Mouse (Mus musculus) retina, postnatal 7 days (tissue): Measurements from ENCODE around the gene Mllt11.
A peak's percentile ranks its signal among the peaks of the same experiment; 100 is the strongest.

Experiments used
- DNase-seq: peaks from one replicate; pipeline ENCODE4 v3.0.0-alpha.2; 2012; ENCODE audit warnings: low read depth, low spot score

Mllt11 gene

GRCm38 (mm10) chr3:95231298-95232221 is at the start of gene Mllt11:
Gene Mllt11 (minus strand): TSS chr3:95232171.
- no peak for DNase-seq

- DNase-seq, result peak; percentile 94
Measured at GRCm38 (mm10) chr3:95281216-95282126, 49.5 kb upstream of the Mllt11 start, which contains the start of the genes Mindy1 and Prune1. Gene Mindy1 (plus strand): TSS chr3:95281345. Gene Prune1 (minus strand): TSS chr3:95282076.

- DNase-seq, result no peak
Measured at GRCm38 (mm10) chr3:95280747-95281146, 48.8 kb upstream of the Mllt11 start.

GRCm38 (mm10) chr3:95277149-95277551 is 45.2 kb upstream of the Mllt11 start:
- no peak for DNase-seq

GRCm38 (mm10) chr3:95276428-95276934 is 44.5 kb upstream of the Mllt11 start:
- no peak for DNase-seq

- DNase-seq, result no peak
Measured at GRCm38 (mm10) chr3:95275161-95275560, 43.2 kb upstream of the Mllt11 start.

GRCm38 (mm10) chr3:95274453-95274852 is 42.5 kb upstream of the Mllt11 start:
- DNase-seq, result no peak

- DNase-seq, result no peak
Measured at GRCm38 (mm10) chr3:95273471-95273870, 41.5 kb upstream of the Mllt11 start.

- no peak for DNase-seq
Measured at GRCm38 (mm10) chr3:95270766-95271364, 38.9 kb upstream of the Mllt11 start.

- no peak for DNase-seq
Measured at GRCm38 (mm10) chr3:95269789-95270188, 37.8 kb upstream of the Mllt11 start.

- no peak for DNase-seq
Measured at GRCm38 (mm10) chr3:95267855-95268254, 35.9 kb upstream of the Mllt11 start.

- DNase-seq, result no peak
Measured at GRCm38 (mm10) chr3:95266052-95266451, 34.1 kb upstream of the Mllt11 start.

- no peak for DNase-seq
Measured at GRCm38 (mm10) chr3:95264724-95265123, 32.8 kb upstream of the Mllt11 start.

- no peak for DNase-seq
Measured at GRCm38 (mm10) chr3:95263089-95263739, 31.2 kb upstream of the Mllt11 start.

- no peak for DNase-seq
Measured at GRCm38 (mm10) chr3:95261975-95262374, 30.0 kb upstream of the Mllt11 start.

GRCm38 (mm10) chr3:95256931-95257330 is 25.0 kb upstream of the Mllt11 start:
- DNase-seq, result no peak

- DNase-seq, result no peak
Measured at GRCm38 (mm10) chr3:95250783-95251424, 18.9 kb upstream of the Mllt11 start, which contains the start of gene Bnipl. Gene Bnipl (minus strand): TSS chr3:95251193.

GRCm38 (mm10) chr3:95250361-95250760 is 18.4 kb upstream of the Mllt11 start:
- no peak for DNase-seq

- DNase-seq, result no peak
Measured at GRCm38 (mm10) chr3:95247660-95248336, 15.8 kb upstream of the Mllt11 start.
